18 mouse cellular contexts compared by ENCODE assay signal in genomic region chr1:43489311-43489710, GRCm38 (mm10).
"Had no signal": no experiment of that assay in that cellular context is flagged by ENCODE, and none has a peak within 500 bp of the region (broad histone marks: within the 10 kb centered on the region; RNA-seq: fewer than 3 reads in every experiment).

No protein-coding gene starts in this region.

- H3K4me2 ChIP-seq: intestine, embryonic 15.5 days; limb, embryonic 12.5 days; liver, embryonic 13.5 days; lung, embryonic 15.5 days; midbrain, embryonic 12.5 days; neural tube, embryonic 13.5 days had no signal

- H3K27me3 ChIP-seq: intestine, embryonic 15.5 days; limb, embryonic 12.5 days; liver, embryonic 13.5 days; lung, embryonic 15.5 days; megakaryocyte, embryonic 14.5 days; midbrain, embryonic 12.5 days; neural tube, embryonic 13.5 days had no signal

- H3K9me3 ChIP-seq: intestine, embryonic 15.5 days; limb, embryonic 12.5 days; liver, embryonic 13.5 days; lung, embryonic 15.5 days; megakaryocyte, embryonic 14.5 days; midbrain, embryonic 12.5 days; neural tube, embryonic 13.5 days had no signal

- H3K36me3 ChIP-seq: intestine, embryonic 15.5 days; limb, embryonic 12.5 days; liver, embryonic 13.5 days; lung, embryonic 15.5 days; midbrain, embryonic 12.5 days; neural tube, embryonic 13.5 days had no signal

- H3K9ac ChIP-seq: intestine, embryonic 15.5 days; limb, embryonic 12.5 days; liver, embryonic 13.5 days; liver, postnatal 0 days; lung, embryonic 15.5 days; midbrain, embryonic 12.5 days; neural tube, embryonic 13.5 days had no signal

- H3K4me3 ChIP-seq: intestine, embryonic 15.5 days; limb, embryonic 12.5 days; liver, embryonic 13.5 days; lung, embryonic 15.5 days; midbrain, embryonic 12.5 days; neural tube, embryonic 13.5 days had no signal

- DNase-seq: kidney, adult 18-20 months; kidney, postnatal 10 days; kidney, postnatal 4 days; liver; liver, embryonic 13.5 days; liver, postnatal 0 days; lung, postnatal 14 days; retina, postnatal 1 day; right cerebral cortex, postnatal 25 days; thymus, postnatal 4 days had no signal

- H3K27ac ChIP-seq: intestine, embryonic 15.5 days; limb, embryonic 12.5 days; liver, embryonic 13.5 days; lung, embryonic 15.5 days; macrophage; midbrain, embryonic 12.5 days; neural tube, embryonic 13.5 days had no signal

- ATAC-seq: intestine, embryonic 15.5 days; liver, postnatal 0 days; midbrain, embryonic 16.5 days had no signal
